Mouse (Mus musculus) kidney, postnatal 0 days (tissue): ENCODE data around the gene Dirc2. TPM values are rescaled to one million over a fixed set of nuclear protein-coding genes. Genes with fewer than 3 reads are reported as not detected.
A peak's percentile ranks its signal among the peaks of the same experiment; 100 is the strongest.

Experiments
- ATAC-seq: fragments of 200-750 bp; cut with Nextera tagmentation; replicated peaks from 2 replicates; pipeline ENCODE4 v1.8.0; 2017; ENCODE audit warnings: low read depth, moderate number of reproducible peaks, moderate TSS enrichment, moderate library complexity; ENCODE audit not compliant: low FRiP score
- DNase-seq: peaks from one replicate; pipeline ENCODE4 v3.0.0-alpha.2; 2016; ENCODE audit warnings: low spot score
- H3K27ac ChIP-seq: fragments of 300-500 bp; sonication (generic); 2 replicates; pipeline ENCODE4 v1.5.1; 2014; ENCODE audit warnings: mild to moderate bottlenecking
- H3K27me3 ChIP-seq: fragments of 300-500 bp; sonication (generic); 2 replicates; pipeline ENCODE4 v1.6.1; 2014; ENCODE audit warnings: low read length, mixed read lengths; ENCODE audit not compliant: insufficient read depth
- H3K36me3 ChIP-seq: fragments of 300-500 bp; sonication (generic); 2 replicates; pipeline ENCODE4 v1.6.1; 2014; ENCODE audit warnings: low read length, mixed read lengths; ENCODE audit not compliant: insufficient read depth
- H3K4me1 ChIP-seq: fragments of 300-500 bp; sonication (generic); replicated peaks from 2 replicates; pipeline ENCODE4 v1.6.1; 2014; ENCODE audit warnings: antibody characterized with exemption, low read length, mixed read lengths; ENCODE audit not compliant: insufficient read depth
- H3K4me2 ChIP-seq: fragments of 300-500 bp; sonication (generic); 2 replicates; pipeline ENCODE4 v1.6.1; 2014; ENCODE audit warnings: mild to moderate bottlenecking, low read length, moderate library complexity, mixed read lengths
- H3K4me3 ChIP-seq: fragments of 300-500 bp; sonication (generic); replicated peaks from 2 replicates; pipeline ENCODE4 v1.5.1; 2014; ENCODE audit warnings: low read depth, low read length
- H3K9ac ChIP-seq: fragments of 300-500 bp; sonication (generic); 2 replicates; pipeline ENCODE4 v1.6.1; 2014; ENCODE audit warnings: low read depth, low read length
- H3K9me3 ChIP-seq: fragments of 300-500 bp; sonication (generic); replicated peaks from 2 replicates; pipeline ENCODE4 v1.6.1; 2016; ENCODE audit warnings: low read length, inconsistent platforms, mixed read lengths
- CTCF ChIP-seq: IDR thresholded peaks from 2 replicates; pipeline ENCODE4 v1.5.1; 2016; ENCODE audit warnings: antibody characterized with exemption, low read depth, mild to moderate bottlenecking, moderate library complexity
- WGBS: fragments of 180-500 bp; shearing (Covaris S2); extraction: QIAGEN DNeasy Blood & Tissue Kit; methylation state at CpG from one replicate; pipeline ENCODE4 v1.1.7; 2014; 5-methylcytosine and 5-hydroxymethylcytosine counted together
- polyA plus RNA-seq: library from polyadenylated mRNA; unstranded; fragments of >200 nt; fragmentation: Nextera tagmentation; extraction: Ambion mirVana; gene quantifications from 2 replicates; pipeline ENCODE4 v1.2.1, GENCODE M21; 2015

The Dirc2 gene
- polyA plus RNA-seq, 1 experiment from 2014 or later: 17.7 TPM

DNA sequence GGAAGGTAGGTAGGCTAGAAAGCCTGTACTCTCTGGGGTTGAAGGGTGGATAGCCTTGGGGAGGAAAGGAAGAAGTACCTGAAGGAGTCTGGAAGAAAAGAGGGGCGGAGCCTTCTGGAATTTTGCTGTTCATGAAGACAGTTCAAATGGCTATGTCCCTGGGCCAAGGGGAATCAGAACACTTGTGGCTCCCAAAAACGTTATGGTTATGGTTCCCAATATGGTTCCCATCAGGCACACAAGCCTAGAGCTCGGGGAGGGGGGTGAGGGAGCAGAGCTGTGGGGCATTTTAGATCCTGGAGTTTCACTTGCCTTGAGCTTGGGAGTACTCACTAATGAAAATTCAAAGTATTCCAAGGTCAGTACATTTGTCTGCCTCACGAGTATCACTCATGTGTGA lies 104.3 kb downstream of the Dirc2 start:
- no peak overlapping the region for H3K9ac ChIP-seq
- ATAC-seq (no peak), DNase-seq (no peak)
- TF ChIP-seq CTCF: no peak
- WGBS: 83% methylated on average over 4 of the region's 4 CpGs
- no peak overlapping the region for H3K27ac ChIP-seq
- no peak overlapping the region for H3K4me2 ChIP-seq
- H3K36me3 ChIP-seq: no peaks in the 10 kb centered on the region
- H3K27me3 ChIP-seq: peaks cover 7% of the 10 kb centered on the region; the same call in 1 of the 2 replicates
- H3K4me1 ChIP-seq: no peaks in the 10 kb centered on the region
- no peak overlapping the region for H3K4me3 ChIP-seq
- H3K9me3 ChIP-seq: no peaks in the 10 kb centered on the region

DNA sequence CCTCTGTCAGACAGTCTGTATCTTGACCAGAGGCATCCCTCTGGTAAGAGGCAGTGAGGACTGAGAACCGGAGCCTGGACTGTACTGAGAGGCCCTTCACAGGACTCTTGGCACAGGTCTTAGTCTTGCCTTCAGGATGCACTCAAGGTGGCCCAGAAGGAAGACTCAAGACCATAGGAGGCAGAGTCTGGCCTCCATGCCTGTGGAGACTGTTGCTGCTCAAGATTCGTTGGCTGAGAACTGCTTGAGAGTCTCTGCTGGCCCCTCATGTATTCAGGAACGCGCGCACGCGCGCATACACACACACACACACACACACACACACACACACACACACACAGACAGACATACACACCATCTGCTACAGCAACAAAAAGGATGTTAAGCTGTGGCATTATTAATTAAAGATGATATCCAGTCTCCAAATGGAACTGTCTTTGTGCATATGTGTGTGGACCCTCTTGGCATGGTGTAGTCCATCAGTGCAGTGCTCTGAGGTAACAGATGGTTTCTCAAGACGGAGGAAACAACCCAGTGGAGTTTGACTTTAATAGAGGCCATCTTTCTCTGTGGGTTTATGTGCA lies 105.2 kb downstream of the Dirc2 start:
- TF ChIP-seq CTCF: no peak
- ATAC-seq (no peak), DNase-seq (no peak)
- Histone ChIP-seq H3K4me3 (no peak overlapping the region), H3K36me3 (no peaks in the 10 kb centered on the region), H3K9me3 (no peaks in the 10 kb centered on the region), H3K4me1 (no peaks in the 10 kb centered on the region), H3K27me3 (peaks cover 13% of the 10 kb centered on the region; the same call in 1 of the 2 replicates), H3K4me2 (no peak overlapping the region), H3K27ac (no peak overlapping the region), H3K9ac (no peak overlapping the region)
- 96% methylated on average over 9 of the region's 9 CpGs for WGBS

DNA sequence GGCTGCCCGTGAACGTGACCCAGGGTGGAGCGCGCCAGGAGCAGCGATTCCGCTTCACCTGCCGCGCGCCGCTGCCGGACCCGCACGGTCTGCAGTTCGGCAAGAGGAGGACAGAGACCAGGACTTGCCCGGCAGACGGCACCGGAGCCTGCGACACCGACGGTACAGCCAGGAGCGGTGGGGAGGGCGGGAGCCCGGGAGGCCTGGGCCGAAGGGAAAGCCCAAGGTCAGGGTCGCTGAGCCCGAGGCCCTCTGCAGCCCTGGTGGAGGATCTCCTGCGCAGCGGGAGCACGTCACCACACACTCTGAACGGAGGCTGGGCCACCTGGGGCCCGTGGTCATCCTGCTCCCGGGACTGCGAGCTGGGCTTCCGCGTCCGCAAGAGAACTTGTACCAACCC lies 108.9 kb downstream of the Dirc2 start:
- H3K9me3 ChIP-seq: no peaks in the 10 kb centered on the region
- H3K4me2 ChIP-seq: peak overlapping the region; percentile 53
- DNase-seq (no peak), ATAC-seq (no peak; the same call in 1 of the 2 replicates)
- H3K4me3 ChIP-seq: peak overlapping the region; percentile 33
- H3K27me3 ChIP-seq: peaks cover 13% of the 10 kb centered on the region; the same call in 1 of the 2 replicates
- H3K9ac ChIP-seq: no peak overlapping the region
- no peak for TF ChIP-seq CTCF
- H3K27ac ChIP-seq: no peak overlapping the region
- H3K36me3 ChIP-seq: no peaks in the 10 kb centered on the region
- WGBS: 8% methylated on average over 29 of the region's 36 CpGs
- H3K4me1 ChIP-seq: no peaks in the 10 kb centered on the region

DNA sequence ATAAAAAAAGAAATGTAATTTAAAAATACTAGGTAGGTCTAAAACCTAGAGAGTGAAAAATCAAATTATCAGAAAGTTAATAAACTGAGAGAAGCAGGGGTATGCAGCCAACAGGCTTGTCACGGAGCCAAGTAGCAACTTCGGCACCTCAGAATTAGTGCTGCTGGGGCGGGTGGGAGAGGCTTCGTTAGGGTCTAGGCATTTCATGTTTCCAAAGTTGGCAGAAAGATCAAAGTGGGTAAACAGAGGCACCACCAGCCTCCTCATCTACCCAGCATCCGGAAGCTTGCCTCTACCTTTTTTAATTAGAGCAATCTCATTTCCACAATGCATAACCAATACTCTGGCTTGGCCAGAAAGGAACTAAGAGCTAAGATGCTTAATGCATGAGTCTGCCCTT lies 115.2 kb downstream of the Dirc2 start:
- DNase-seq: no peak
- Histone ChIP-seq H3K27me3 (no peaks in the 10 kb centered on the region), H3K27ac (no peak overlapping the region), H3K36me3 (no peaks in the 10 kb centered on the region), H3K4me2 (no peak overlapping the region), H3K4me1 (no peaks in the 10 kb centered on the region), H3K9ac (no peak overlapping the region), H3K9me3 (no peaks in the 10 kb centered on the region), H3K4me3 (no peak overlapping the region)
- ATAC-seq: no peak
- WGBS: 86% methylated on average over 5 of the region's 5 CpGs
- no peak for TF ChIP-seq CTCF

DNA sequence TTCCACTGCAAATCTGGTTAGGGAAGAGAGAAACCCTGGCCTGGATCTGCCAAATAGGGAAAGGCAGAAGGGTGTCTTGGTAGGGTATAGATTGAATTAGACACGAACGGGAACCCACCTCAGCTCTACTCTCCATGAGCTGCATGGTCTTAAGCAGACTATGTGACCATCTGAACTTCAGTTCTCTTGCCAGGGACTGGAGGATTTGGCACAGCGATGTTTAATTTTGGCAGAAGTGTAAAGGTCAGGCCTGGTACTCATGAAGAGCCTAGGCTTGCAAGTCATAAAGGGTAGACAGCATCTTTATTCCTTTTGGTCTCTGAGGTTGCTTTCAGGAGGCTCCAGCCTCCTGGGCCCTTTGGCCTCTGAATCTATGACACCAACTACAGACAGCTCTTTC lies 116.5 kb downstream of the Dirc2 start:
- DNase-seq (no peak), ATAC-seq (no peak)
- 86% methylated on average over 3 of the region's 3 CpGs for WGBS

DNA sequence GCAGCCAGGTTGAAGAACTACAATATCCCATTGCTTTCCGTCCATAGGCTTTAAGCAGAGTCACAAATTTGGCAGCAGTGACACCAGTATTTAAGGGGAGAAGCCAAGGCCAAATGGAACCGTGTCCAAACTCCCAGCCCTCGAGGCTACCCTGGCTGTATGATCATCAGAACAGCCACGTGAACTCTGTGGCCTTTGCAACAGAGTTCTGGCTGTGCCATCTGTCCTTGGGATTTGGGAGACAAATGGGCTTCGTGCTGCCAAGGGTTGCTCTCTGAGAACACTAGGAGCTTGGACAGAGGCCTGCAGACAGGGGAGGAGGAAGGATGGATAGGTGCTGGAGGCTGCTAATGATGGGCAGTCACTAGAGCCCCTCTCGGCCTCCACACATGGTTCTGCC lies 117.0 kb downstream of the Dirc2 start:
- DNase-seq: no peak
- H3K9ac ChIP-seq: no peak overlapping the region
- H3K27ac ChIP-seq: no peak overlapping the region
- TF ChIP-seq CTCF: no peak
- no peak overlapping the region for H3K4me2 ChIP-seq
- no peaks in the 10 kb centered on the region for H3K36me3 ChIP-seq
- no peak overlapping the region for H3K4me3 ChIP-seq
- H3K9me3 ChIP-seq: no peaks in the 10 kb centered on the region
- no peaks in the 10 kb centered on the region for H3K4me1 ChIP-seq
- WGBS: 44% methylated on average over 6 of the region's 6 CpGs
- no peak for ATAC-seq
- H3K27me3 ChIP-seq: no peaks in the 10 kb centered on the region

More for the DNA sequence above, 116.5 kb downstream of the Dirc2 start:
- Histone ChIP-seq H3K9me3 (no peaks in the 10 kb centered on the region), H3K27me3 (no peaks in the 10 kb centered on the region), H3K4me3 (no peak overlapping the region), H3K4me2 (no peak overlapping the region), H3K36me3 (no peaks in the 10 kb centered on the region), H3K4me1 (no peaks in the 10 kb centered on the region), H3K9ac (no peak overlapping the region), H3K27ac (no peak overlapping the region)
- no peak for TF ChIP-seq CTCF

DNA sequence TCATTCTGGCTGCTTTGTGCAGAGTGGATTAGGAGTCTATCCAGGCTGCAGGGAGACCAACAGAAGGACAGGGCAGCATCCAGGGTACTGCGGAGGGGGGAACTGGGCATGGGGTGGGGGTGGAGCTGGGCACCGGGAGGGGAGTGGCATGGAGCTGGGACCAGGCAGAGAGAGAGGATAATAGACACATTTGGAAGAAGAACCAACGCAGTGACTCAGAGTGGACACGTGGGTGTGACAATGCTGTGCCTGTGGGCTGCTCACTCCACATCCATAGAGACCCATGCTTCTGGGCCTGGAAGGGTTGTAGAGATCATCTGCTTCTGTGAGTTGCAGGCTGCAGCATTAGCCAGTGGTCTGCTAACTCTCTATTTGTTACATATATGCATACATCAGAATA lies 120.3 kb downstream of the Dirc2 start:
- no peaks in the 10 kb centered on the region for H3K36me3 ChIP-seq
- 83% methylated on average over 4 of the region's 4 CpGs for WGBS
- H3K27me3 ChIP-seq: no peaks in the 10 kb centered on the region
- no peak for TF ChIP-seq CTCF
- H3K4me2 ChIP-seq: no peak overlapping the region
- no peak overlapping the region for H3K9ac ChIP-seq
- DNase-seq (no peak), ATAC-seq (no peak)
- H3K9me3 ChIP-seq: no peaks in the 10 kb centered on the region
- no peak overlapping the region for H3K4me3 ChIP-seq
- H3K27ac ChIP-seq: no peak overlapping the region
- no peaks in the 10 kb centered on the region for H3K4me1 ChIP-seq

Other genes with a start within 250 kb of the Dirc2 start
- 1.7 and 2.2 TPM in 2 replicates for gene Sema5b, start 228.2 kb downstream of the Dirc2 start, polyA plus RNA-seq
- gene Hspbap1, start 1.0 kb upstream of the Dirc2 start, polyA plus RNA-seq: 10.8 and 12.7 TPM in 2 replicates
- gene Parp14, start 102.2 kb upstream of the Dirc2 start, polyA plus RNA-seq: 2.3 and 2.5 TPM in 2 replicates
- gene Parp9, start 169.1 kb upstream of the Dirc2 start, polyA plus RNA-seq: 10.7 and 11.3 TPM in 2 replicates
- 4.4 and 4.8 TPM in 2 replicates for gene Dtx3l, start 169.8 kb upstream of the Dirc2 start, polyA plus RNA-seq
- 23.3 and 24.7 TPM in 2 replicates for gene Kpna1, start 209.4 kb upstream of the Dirc2 start, polyA plus RNA-seq